Mouse (Mus musculus): ENCODE data around the gene Plscr5. TPM values are rescaled to one million over a fixed set of nuclear protein-coding genes. Genes with fewer than 3 reads are reported as not detected.
"Not testable (repeated sequence)": the region's sequence is repeated elsewhere in the genome, so short reads cannot be mapped to it uniquely, and the experiment has no call there.

Plscr5 gene
- total RNA-seq (2022): not detected

- not testable (repeated sequence) for DNase-seq (ENCODE audit: low spot score in 2 of 2)
Measured at GRCm38 (mm10) chr9:92192636-92193035, at the start of gene Plscr5. Gene Plscr5 (plus strand): TSS chr9:92192936.

DNA sequence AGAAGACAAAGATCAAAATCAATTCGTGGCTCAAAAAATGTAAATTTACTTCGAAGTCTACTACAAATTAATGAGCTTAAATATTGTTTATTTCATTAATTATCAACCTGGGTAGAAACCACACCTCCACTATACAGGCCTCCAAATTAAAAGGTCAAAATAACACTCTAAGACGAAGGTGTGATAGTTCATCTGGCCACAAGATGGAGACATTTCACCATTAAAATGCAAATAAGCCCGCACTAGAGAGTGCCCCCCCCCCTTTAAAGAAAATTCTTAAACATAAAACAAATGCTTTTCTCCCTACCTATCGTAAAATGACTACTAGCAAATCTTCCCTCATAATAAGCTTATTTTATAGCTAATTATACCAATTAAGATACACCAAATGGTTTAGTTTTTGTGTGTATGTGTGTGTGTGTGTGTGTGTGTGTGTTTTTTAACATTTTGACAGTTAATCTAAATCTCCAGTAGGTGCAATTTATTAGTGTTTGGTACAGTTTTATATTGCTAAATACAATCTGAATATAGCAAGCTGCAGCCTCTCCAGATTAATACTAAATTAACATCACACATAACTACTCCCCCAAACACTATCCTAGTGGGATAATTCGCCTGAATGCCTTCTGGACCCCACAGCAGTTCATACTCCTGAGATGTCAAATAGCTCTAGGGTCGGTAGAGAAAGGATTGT lies 45.0 kb upstream of the Plscr5 start:
- no peak for DNase-seq (ENCODE audit: low spot score in 2 of 2)

DNA sequence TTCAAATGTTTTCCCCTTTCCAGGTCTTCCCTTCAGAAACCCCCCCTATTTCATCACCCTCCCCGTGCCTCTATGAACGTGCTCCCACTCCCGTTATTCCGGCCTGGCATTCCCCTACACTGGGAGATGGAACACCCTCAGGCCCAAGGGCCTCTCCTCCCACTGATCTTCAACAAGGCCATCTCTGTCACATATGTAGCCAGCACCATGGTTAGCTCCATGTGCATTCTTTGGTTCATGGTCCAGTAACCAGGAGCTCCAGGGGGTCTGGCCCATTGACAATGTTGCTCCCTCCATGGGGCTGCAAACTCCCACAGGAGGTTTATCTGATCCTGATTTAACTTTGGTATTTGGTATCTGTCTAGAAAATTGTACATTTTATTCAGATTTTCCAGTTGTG lies 30.5 kb upstream of the Plscr5 start:
- DNase-seq (ENCODE audit: low spot score in 2 of 2): no peak

- DNase-seq (ENCODE audit: low spot score in 2 of 2): no peak
Measured at GRCm38 (mm10) chr9:92173318-92173985, 19.3 kb upstream of the Plscr5 start.

- DNase-seq (ENCODE audit: low spot score in 2 of 2): peak in 1 of 2 experiments; percentile 22
Measured at GRCm38 (mm10) chr9:92174176-92175075, 18.3 kb upstream of the Plscr5 start.

DNA sequence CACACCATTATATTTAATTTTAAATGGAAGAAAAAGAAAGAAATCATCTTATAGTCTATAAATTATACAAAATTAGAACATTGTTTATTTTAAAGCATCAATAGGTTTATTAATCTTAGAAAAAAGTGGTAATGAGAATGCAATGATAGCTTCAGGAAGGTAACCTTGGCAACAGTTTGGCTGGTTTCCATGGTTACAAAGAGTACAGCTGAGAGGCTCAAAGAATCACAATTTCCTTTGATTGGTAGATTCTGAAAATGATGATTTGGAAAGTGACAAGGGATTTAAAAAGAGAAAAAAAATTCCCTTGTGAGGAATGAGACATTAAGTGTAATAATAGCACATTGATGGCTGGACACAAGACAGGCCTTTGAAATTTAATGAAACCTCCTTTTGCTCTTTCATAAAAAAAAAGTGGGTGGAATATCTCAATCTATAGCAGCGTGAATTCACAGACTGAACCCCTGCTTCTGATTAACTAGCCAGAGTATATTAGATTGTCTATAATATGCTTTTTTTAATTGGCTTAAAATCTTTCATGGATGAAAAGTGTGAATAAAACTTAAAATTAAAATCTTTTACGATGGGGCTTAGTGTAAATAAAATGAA lies 13.8 kb upstream of the Plscr5 start:
- no peak for DNase-seq (ENCODE audit: low spot score in 2 of 2)

GRCm38 (mm10) chr9:92191295-92191694 lies 1.4 kb upstream of the Plscr5 start:
- no peak for DNase-seq (ENCODE audit: low spot score in 2 of 2)

- no peak for DNase-seq (ENCODE audit: low spot score in 2 of 2)
Measured at GRCm38 (mm10) chr9:92198408-92198807, 5.7 kb downstream of the Plscr5 start.

DNA sequence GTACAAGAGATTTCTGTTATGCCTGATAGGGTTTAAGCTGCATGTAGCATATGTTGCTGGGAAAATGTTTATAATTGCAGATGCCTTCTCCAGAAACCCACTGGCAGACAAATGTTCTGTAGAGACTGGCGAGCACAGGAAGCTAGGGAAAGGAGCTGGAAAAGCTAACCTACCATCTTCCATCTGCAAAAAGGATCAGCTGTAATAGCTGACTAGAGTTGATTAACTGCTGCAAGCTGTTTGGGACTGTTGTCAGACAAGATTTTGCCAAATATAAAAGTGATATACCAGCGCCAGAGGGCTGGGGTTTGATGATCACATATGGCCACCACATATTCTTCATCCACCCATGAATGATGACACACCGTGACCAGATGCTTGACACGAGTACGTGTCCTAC lies 6.8 kb downstream of the Plscr5 start:
- no peak for DNase-seq (ENCODE audit: low spot score in 2 of 2)

DNA sequence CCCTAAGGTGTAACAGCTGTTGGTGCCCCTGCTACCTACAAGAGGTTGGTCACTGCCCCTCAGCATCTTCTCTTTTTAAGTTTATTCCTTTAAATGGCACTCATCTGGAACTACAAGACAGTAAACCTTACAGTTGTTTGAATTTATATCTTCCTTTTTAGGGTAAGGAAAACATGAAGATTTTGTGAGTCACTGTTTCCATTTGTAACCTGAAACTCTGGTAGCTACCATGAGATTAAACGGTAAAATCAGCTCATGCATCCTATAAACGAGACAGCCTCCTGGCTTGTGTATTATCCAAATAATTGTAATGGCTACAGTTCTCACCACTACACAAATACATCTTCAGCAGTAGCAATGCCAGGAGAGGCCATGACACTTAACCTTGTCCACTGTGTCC lies 11.7 kb downstream of the Plscr5 start:
- no peak for DNase-seq (ENCODE audit: low spot score in 2 of 2)

- DNase-seq (ENCODE audit: low spot score in 2 of 2): no peak
Measured at GRCm38 (mm10) chr9:92207307-92207706, 14.6 kb downstream of the Plscr5 start.

- DNase-seq (ENCODE audit: low spot score in 2 of 2): no peak
Measured at GRCm38 (mm10) chr9:92207757-92208156, 15.0 kb downstream of the Plscr5 start.

DNA sequence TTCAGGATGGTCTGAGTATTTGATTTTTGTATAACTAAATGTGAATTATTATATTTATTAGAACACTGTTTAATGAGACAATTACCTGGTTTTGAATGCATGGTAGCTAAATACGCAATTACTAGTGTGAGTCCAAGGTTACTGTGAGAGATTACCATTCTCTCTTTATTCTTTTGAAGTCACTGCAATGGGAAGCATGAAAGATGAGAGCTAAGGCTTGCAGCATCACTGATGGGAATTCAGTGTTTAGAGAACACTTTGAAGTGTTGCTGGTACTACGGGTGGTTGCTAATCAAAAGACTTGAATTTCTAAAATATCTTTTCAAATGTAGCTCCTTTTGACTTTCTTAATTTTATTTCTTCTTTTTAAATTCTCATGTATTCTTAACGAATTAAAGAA lies 17.1 kb downstream of the Plscr5 start:
- no peak for DNase-seq (ENCODE audit: low spot score in 2 of 2)

GRCm38 (mm10) chr9:92210386-92210967 lies 17.7 kb downstream of the Plscr5 start:
- no peak for DNase-seq (ENCODE audit: low spot score in 2 of 2)

GRCm38 (mm10) chr9:92211048-92211447 lies 18.3 kb downstream of the Plscr5 start:
- DNase-seq (ENCODE audit: low spot score in 2 of 2): no peak

DNA sequence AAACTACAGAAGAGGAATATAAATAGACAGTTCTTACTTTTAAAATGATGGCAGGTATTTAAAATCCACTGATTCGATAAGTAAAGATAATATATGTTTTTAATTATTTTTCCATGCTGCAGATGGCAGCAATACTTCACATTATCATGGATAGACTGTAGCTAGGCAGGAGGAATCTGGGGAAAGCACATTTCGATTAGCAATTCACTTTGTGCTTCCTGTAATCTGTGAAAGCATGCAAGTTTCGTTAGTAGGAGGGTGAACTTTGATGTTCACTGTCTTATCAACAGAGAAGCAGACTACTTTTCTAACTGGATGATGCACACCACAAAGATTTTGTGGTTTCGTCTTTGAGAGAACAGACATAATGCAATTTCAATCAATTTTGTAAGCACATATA lies 24.7 kb downstream of the Plscr5 start:
- no peak for DNase-seq (ENCODE audit: low spot score in 2 of 2)

DNA sequence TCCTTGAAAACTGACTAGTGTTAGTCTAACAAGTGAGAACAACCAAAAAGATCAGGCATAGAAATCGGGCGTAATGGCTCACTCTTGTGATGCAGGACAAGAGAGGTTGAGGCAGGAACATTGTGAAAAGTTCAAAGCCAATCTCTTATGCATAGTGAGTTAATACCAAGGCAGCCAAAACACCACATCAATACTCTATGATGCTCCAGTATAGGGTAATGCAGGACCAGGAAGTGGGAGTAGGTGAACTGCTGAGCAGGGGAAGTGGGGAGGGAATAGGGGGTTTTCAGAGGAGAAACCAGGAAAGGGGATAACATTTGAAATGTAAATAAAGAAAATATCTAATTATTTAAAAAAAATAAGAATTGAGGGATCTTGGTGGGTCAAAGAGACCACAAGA lies 25.2 kb downstream of the Plscr5 start:
- DNase-seq (ENCODE audit: low spot score in 2 of 2): no peak

DNA sequence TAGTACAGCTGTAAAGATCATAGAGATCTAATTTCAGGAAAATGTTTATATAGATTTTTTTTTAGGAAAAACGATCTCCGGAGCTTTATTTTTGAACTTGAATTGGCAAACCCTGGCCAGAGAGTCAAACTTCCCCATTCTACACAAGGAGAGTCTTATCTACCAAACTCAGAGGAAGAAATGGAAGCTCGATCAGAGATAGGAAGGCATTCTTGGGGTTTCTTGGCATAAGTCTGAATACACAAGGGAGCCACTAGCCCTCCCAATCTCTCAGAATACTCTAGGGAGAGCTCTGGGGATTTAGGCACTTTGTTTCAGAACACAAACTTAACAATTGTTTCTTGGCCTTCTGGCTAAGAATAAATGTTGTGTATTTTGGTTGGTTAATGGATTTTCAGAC lies 27.4 kb downstream of the Plscr5 start:
- DNase-seq (ENCODE audit: low spot score in 2 of 2): no peak

DNA sequence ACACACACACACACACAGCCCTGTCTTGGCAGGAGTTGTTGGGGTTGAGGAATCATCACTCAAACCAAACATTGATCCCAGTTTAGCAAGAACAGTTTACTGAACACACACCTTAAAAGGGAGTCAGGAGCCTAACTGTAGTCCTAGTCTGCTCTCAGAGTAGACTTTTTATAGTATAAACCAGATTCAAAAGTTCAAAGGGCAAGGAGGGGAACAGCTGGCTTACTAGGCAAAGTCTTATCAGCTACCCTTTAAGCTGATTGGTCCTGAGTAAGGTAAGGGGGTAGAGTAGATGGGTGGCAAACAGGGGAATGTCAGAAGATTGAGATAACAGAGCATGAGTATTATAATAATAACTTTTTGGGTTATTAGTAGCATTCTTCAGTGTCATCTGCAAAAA lies 28.7 kb downstream of the Plscr5 start:
- DNase-seq (ENCODE audit: low spot score in 2 of 2): no peak

DNA sequence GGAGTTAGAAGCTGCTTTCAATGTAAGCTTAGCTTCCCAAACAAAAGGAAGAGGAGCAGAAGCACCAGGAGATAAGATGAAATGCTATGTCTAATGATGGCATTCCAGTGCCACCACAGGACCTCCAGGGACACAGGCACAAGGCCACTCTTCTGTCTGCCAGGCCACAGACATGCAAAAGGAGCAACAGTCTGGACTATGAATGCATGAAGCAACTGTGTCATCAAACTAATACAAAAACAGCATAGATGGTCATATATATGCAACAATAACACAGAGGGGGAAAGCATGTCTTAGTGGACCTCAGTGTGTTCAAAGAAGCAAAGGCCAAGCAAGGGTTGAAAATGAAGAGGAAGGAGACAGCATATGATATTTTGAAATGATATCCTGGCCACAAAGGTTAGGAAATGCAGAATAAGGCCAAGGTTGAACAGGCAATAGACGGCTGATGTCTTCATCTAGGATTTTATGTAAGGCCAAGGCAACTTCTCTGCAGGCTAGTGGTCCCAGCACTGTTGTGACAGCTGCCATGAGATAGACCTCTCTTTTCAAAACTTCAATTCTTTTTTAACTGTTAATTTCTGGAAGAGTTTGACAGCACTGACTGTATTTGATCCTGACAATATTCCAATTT lies 32.0 kb downstream of the Plscr5 start:
- no peak for DNase-seq (ENCODE audit: low spot score in 2 of 2)

GRCm38 (mm10) chr9:92226127-92226655 lies 33.5 kb downstream of the Plscr5 start:
- no peak for DNase-seq (ENCODE audit: low spot score in 2 of 2)
